Mouse (Mus musculus): ENCODE data around the gene Tgif2.

The Tgif2 gene

GRCm38 (mm10) chr2:156863487-156864160, 23.8 kb downstream of the Tgif2 start:
- peak; percentile 70; the same call in 1 of the 2 replicates for TF ChIP-seq GATA4 (IDR thresholded peaks at IDR 0.05; ENCODE audit: insufficient replicate concordance, low read length)

DNA sequence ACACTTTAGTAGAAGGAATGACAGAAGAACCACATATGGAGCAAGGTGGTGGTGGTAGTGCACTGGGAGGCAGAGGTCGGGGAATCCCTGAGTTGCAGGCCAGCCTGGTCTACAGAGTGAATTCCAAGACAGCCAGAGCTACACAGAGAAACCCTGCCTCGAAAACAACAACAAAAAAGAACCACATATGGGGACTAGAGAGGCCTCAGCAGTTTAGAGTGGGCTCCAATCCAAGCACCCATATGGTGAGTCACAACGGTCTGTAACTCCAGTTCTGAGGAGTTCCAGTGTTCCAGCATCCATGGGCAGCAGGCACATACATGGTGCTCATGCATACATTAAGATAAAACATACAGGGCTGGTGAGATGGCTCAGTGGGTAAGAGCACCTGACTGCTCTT, 24.7 kb downstream of the Tgif2 start:
- no peak for TF ChIP-seq GATA4 (IDR thresholded peaks at IDR 0.05; ENCODE audit: insufficient replicate concordance, low read length)

- no peak; the same call in 1 of the 2 replicates for TF ChIP-seq GATA4 (IDR thresholded peaks at IDR 0.05; ENCODE audit: insufficient replicate concordance, low read length)
Measured at GRCm38 (mm10) chr2:156868994-156869393, 29.2 kb downstream of the Tgif2 start.

DNA sequence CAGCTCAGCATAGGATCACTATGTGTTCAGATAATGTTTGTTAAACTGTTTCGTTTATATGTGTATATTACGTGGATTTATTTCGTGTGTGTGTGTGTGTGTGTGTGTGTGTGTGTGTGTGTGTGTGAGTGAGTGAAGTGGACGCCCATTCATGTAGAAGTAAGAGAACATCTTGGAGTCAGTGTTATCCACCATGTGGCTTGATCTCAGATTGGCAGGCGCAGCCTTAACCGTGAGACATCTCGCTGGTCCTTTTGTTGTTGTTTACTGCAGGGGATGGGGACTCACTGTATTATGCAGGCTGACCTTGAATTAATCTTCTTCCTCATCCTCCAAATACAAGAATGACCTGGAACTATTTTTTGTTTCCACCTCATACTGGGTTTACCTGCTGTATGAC, 29.7 kb downstream of the Tgif2 start:
- no peak for TF ChIP-seq GATA4 (IDR thresholded peaks at IDR 0.05; ENCODE audit: insufficient replicate concordance, low read length)

- TF ChIP-seq GATA4 (IDR thresholded peaks at IDR 0.05; ENCODE audit: insufficient replicate concordance, low read length): no peak
Measured at GRCm38 (mm10) chr2:156870519-156870918, 30.7 kb downstream of the Tgif2 start.

DNA sequence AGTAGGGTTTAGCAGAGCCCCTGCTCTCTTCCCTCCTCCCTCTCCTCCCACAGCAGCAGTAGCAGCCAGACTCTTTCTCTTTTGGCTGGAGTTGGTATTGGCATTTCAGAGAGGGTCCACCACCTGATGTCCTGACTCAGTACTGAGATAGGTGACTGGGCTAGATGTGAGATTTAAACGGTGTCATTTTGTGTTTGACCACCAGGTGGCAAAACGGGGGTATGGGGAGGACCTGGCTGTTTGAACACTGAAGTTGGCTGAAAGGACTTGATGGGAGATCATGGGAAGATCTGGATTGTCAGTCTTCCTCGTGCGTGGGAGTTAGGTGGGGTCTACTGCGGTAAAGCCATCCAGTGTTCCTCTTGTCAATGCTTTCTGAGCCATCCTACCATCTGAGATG, 33.8 kb downstream of the Tgif2 start:
- TF ChIP-seq GATA4 (IDR thresholded peaks at IDR 0.05; ENCODE audit: insufficient replicate concordance, low read length): no peak

DNA sequence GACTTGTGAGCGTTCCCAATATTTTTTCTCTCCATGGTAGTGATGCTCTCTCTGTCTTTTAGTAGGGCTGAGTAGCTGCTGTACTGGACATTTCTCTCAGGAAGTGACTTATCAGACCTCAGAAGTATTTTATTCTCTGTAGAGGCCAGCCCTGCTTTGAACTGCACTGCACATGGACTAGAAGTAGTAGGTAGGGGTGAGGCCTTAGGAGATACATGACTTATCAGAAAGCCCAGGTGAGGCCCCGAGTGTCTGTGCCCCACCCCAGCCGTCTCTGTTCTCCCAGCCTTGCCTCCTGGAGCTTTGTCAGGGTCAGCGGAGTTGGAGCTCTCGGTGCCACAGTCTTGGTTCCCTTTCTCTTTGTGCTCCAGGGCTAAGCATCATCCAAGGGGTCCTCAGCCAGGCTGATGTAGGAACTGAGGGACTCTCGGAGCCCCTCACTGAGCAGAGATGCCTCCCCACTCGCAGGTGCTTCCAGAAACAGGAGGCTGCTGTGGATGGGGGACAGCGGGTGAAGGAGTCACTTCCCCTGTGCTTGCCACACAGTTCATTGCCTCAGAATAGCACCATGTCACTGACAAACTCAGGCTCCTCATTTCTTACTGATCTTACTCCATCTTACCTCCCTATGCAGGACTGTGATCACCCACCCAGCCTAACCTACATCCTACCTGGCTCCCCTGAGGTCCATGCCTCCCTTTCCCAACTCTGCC, 34.4 kb downstream of the Tgif2 start:
- no peak for TF ChIP-seq GATA4 (IDR thresholded peaks at IDR 0.05; ENCODE audit: insufficient replicate concordance, low read length)

DNA sequence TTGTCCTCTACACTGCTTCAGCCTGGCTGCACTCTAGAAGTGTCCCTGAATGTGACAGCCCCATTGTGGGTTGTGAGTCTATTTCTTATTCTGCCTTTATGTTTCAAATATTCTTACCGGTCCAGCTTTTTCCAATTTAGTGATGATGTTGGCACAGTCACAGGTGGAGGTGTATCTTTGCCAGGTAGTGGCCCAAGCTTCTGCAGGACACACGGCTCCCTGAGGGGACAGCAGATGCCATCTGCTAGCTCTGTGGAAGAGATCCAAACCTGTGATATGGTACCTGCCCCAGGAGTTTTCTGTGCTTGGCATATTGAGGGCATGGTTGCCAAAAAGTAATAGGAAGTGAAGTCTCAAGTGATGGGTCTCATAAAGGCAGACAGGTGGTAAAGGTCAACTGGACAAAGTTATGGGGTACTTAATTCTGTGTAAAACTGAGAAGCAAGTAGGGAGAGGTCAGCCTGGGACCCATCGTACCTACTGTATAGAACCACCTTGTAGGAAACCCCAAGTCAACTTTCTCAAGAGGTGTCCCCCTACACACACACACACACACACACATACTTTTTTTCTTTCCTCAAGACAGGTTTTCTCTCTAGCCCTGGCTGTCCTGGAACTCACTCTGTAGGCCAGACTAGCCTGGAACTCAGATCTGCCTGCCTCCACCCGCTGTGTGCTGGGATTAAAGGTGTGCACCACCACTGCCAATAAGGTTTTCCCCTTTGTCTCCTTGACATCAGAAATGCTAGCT, 35.1 kb downstream of the Tgif2 start:
- TF ChIP-seq GATA4 (IDR thresholded peaks at IDR 0.05; ENCODE audit: insufficient replicate concordance, low read length): no peak

- TF ChIP-seq GATA4 (IDR thresholded peaks at IDR 0.05; ENCODE audit: insufficient replicate concordance, low read length): no peak
Measured at GRCm38 (mm10) chr2:156877726-156878125, 37.9 kb downstream of the Tgif2 start.

- TF ChIP-seq GATA4 (IDR thresholded peaks at IDR 0.05; ENCODE audit: insufficient replicate concordance, low read length): no peak
Measured at GRCm38 (mm10) chr2:156879541-156879940, 39.7 kb downstream of the Tgif2 start.

- no peak for TF ChIP-seq GATA4 (IDR thresholded peaks at IDR 0.05; ENCODE audit: insufficient replicate concordance, low read length)
Measured at GRCm38 (mm10) chr2:156882431-156883001, 42.7 kb downstream of the Tgif2 start.

DNA sequence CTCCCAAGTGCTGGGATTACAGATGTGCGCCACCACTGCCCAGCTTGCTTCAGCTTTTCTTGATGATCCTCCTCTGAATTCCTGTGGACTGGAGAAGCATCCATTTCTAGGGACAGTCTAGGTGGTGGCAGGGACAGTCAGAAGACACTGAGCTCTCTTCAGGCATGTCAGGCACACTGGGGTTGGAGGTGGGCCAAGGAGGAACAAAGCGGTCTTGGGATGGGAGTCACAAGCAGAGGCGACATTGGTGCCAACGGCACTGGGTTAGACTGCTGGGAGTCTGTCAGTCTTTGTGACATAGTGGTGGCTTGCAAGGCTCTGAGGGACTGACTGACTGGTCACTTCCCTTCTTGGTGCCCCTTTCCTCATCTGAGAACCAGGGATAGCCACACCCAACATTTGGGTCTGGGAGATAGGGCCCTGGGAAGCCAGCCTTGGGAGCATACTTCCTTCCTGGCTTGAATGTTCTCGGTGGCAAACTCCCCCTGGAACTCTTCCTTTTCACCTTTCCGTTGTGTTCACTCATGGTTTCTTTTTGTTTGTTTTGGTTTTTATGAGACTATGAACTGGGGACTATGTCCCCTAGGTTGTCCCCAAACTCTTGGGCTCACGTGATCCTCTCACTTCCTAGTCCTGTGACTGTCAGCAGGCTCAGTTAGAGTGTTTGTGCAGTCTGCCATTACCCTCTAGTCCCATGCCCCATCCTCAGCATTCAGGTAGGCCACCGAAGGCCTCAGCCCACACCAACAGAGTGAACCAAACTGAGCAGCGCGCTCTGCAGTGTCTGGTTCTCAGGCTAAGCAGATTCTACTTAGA, 44.8 kb downstream of the Tgif2 start:
- no peak for TF ChIP-seq GATA4 (IDR thresholded peaks at IDR 0.05; ENCODE audit: insufficient replicate concordance, low read length)

DNA sequence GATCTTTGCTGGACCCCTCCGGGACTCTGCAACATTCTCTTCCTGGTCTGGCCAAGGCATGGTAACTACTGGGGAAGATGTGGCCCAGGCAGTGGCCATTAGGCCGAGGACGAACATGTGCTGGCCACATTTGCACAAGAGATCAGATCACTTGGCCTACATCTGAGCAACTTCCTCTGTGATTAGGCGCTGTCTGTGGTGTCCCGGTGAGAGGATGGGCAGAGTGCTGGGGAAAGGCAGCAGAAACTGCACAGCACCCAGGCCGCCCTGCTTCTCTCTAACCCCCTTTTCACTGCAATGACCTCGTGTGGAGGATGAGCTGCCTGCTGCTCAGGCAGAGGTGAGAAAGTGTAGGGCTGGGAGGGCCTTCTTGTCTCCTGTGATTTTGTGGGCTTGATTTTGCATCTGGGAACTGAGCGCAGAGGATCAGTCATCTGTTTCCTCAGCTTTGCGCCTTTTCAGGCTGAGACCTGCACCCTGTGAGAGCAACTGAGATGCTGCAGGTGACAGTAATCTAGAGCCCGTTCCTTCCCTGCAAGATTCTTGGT, 46.4 kb downstream of the Tgif2 start:
- TF ChIP-seq GATA4 (IDR thresholded peaks at IDR 0.05; ENCODE audit: insufficient replicate concordance, low read length): no peak

DNA sequence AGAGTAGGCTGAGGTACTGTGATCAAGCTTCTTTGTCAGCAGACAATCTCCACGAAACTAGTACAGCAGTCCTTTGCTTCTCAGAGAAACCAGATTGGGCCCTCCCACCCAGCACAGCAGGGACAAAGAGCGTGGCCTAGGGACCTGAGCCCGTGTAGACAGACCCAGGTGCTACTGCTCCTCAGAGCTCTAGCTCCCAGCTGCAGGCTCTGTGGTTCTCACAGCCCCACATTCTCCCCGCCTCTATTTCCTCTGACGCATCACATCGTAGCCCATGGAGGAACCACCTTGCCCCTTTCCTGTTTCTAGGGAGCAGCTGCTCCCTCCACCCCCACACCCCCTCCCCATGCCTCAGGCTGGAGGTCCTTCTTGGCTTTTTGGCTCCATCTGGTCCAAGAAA, 47.2 kb downstream of the Tgif2 start, which contains the start of gene Sla2:
Sla2 (minus strand) TSS at position 176 of the 400 bp plus-strand sequence.
- TF ChIP-seq GATA4 (IDR thresholded peaks at IDR 0.05; ENCODE audit: insufficient replicate concordance, low read length): no peak

Measured in liver, adult (tissue).